Mouse (Mus musculus) bone marrow macrophage, adult 2 months (primary cell): ENCODE measurements at regions not wholly inside any gene's neighbourhood (a gene's known extent, or its start where the extent isn't known, plus 50 kb on each side); places are given as distances from the start of the nearest gene placed in this dataset.

Experiments used
- CTCF ChIP-seq: IDR thresholded peaks from 2 replicates; pipeline ENCODE4 v1.5.1; 2012; ENCODE audit warnings: low read depth, mild to moderate bottlenecking, low read length, moderate library complexity
- POLR2A ChIP-seq: IDR thresholded peaks from 2 replicates; pipeline ENCODE4 v1.6.1; 2012; ENCODE audit warnings: mild to moderate bottlenecking, low read depth, low read length, borderline replicate concordance

GRCm38 (mm10) chr12:118648673-118649072 lies 197.5 kb upstream of the Sp8 start:
- TF ChIP-seq CTCF (no peak), POLR2A (no peak)
